Mouse (Mus musculus) testis, postnatal 10 days (tissue): Measurements from ENCODE around the gene Smr3a.

Experiments
- DNase-seq: peaks from one replicate; pipeline ENCODE4 v3.0.0; 2021; ENCODE audit warnings: low spot score

The Smr3a gene

DNA sequence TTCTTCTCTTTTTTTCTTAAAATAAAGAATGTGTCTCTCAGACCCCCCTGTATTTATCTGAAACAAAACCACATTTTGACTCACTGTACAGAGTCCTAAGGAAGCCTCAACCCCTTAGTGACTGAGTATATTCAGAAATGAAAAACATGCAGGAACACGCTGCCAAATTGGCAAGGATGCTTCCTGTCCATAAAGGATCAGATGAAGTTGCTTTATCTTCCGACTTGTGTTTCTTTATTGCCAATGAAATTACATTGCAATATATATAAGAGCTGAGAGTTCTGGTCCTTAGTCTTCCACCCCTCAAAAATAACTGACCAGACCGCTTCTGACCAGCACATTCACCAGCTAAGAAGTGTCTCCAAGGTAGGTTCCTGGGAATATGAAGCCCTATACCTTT lies at the start of gene Smr3a:
Smr3a (plus strand) TSS at position 301 of the 400 bp plus-strand sequence.
- no peak for DNase-seq

DNA sequence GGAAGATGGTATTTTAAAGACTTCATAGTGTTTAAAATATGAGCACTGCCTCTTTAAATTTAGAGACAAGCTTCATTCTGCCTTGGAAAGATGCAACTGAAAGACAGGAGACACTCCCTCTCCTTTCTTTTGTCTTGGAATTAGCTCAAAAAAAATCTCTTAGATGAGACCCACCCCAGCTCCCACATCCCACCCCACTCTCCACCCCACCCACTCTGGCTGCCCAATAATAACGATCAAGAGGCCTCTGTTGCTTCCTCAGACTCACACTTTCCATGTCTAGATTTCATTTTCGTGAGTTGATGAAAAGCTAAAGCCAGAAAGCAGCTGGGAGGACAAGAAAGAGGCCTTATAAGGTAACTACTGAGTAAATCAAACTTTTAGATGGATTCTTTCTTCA lies 33.1 kb upstream of the Smr3a start, which contains the start of the genes 2310003L06Rik and Gm28434:
2310003L06Rik (plus strand) TSS at position 259 of the 400 bp plus-strand sequence.
Gm28434 (plus strand) TSS at position 317 of the 400 bp plus-strand sequence.
- DNase-seq = no peak

DNA sequence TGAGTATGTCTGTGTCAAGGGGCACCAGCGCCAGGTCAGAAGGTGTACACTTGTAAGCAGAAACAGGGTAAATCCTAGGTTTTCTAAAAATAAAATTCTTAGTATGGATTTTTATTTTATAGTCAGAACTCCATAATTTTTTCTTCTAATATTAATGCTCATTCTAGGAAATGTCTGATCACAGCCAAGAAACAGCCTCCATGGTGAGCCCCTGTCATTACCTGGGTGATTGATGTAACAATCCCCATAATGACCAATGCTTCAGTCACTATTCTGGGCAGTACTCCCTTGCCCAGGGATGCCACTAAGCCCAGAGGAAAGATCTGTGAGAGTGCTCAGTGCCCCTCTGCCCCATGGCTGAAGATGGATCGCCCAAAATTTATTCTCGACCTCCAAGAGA lies 23.2 kb upstream of the Smr3a start, which contains the start of gene Cabs1:
Cabs1 (plus strand) TSS at position 301 of the 400 bp plus-strand sequence.
- no peak for DNase-seq

DNA sequence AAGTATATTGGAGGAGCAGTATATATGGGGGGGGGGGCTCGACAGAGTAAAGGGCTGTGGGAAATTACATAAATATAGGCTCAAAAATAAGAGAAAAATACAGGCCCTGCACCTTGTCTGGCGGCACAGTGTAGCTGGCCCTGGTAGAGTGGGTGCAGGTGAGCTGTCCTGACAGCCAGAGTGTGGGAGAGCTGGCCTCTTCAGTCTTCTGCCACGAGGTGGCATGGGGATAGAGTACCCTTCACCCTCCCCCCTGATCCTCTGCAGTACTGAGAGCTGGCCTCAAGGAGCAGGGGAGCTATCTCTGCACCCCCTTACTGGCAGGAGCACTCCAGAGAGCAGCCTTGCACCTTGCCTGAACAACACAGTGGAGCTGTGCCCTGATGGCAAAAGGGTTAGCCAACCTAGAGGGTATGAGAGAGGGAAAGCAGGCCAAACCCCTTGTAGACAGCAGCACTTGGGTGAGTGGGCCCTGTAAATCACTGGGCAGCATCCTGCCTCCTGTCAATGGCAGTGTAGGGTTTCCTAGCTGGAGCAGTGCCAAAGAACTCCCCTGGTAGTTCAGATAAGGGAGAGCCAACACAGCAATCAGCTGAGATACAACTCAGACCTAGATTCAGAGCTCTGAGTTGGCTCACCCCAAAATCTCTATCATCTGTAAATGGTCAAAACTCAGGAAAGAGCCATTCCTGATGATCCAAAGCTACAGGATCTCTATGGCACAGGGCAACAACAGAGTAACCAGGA lies 19.7 kb upstream of the Smr3a start:
- DNase-seq = no peak

DNA sequence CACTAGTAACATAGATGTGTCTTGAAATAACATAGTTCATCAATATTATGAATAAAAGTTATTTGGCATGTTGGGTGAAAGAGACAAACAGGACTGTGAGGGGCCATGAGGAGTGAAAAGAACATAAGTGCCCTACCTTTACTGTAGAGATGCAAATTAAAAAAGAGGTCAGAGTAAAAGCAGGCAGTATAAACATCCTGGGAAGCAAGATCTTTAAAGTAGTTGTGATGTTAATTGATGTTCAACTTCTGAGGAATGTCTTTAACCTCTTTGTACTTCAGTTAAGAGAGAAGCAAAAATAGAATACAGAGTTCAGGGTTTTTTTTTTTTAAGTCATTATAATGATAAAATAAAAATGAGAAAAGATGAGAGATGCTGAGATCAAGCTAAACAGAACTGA lies 2.9 kb downstream of the Smr3a start:
- DNase-seq = no peak
